Mouse (Mus musculus) liver, postnatal 0 days (tissue): Measurements from ENCODE around the gene Nprl3.

ENCODE experiments used
- CTCF ChIP-seq: sonication (generic); IDR thresholded peaks from 2 replicates; pipeline ENCODE4 v1.5.1; 2016; ENCODE audit warnings: antibody characterized with exemption, low read depth
- EP300 ChIP-seq: IDR thresholded peaks from 2 replicates; pipeline ENCODE4 v1.6.1; 2016; ENCODE audit warnings: antibody characterized with exemption, low read depth, mild to moderate bottlenecking

DNA sequence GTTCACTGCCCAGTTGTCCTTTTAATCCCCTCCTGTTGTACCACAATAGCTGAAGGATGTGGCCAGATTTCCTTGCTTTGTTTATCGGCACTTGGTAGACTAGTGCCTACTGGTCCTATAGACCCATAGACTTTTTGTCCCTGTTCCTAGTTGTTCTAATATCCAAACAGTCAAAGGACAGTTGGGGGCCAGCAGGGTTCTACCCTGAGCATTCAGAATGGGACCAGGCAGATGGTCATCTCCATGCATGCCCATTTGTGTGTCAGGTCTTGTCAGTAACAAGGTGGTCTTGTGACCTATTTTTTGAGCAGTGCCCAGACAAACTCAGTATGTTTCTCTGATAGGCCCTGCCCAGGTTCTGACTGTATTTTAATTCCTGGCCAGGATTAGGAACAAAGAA lies 40.5 kb downstream of the Nprl3 start:
- TF ChIP-seq CTCF (no peak), EP300 (no peak)
